Mouse (Mus musculus) limb, embryonic 15.5 days (tissue): ENCODE data around the gene Dmpk. TPM values are rescaled to one million over a fixed set of nuclear protein-coding genes. Genes with fewer than 3 reads are reported as not detected.
"Not testable (repeated sequence)": the region's sequence is repeated elsewhere in the genome, so short reads cannot be mapped to it uniquely, and the experiment has no call there.

Source experiments
- ATAC-seq: fragments of 200-750 bp; cut with Nextera tagmentation; 2 replicates; pipeline ENCODE4 v1.8.0; 2017; ENCODE audit warnings: low read depth, moderate TSS enrichment; ENCODE audit not compliant: insufficient number of reproducible peaks, low FRiP score, low TSS enrichment
- H3K27ac ChIP-seq: fragments of 300-500 bp; sonication (generic); 2 replicates; pipeline ENCODE4 v1.5.1; 2015; ENCODE audit warnings: moderate library complexity, mild to moderate bottlenecking, inconsistent platforms
- H3K27me3 ChIP-seq: fragments of 300-500 bp; sonication (generic); 2 replicates; pipeline ENCODE4 v1.6.1; 2015; ENCODE audit warnings: inconsistent platforms
- H3K36me3 ChIP-seq: fragments of 300-500 bp; sonication (generic); 2 replicates; pipeline ENCODE4 v1.6.1; 2015; ENCODE audit warnings: inconsistent platforms
- H3K4me1 ChIP-seq: fragments of 300-500 bp; sonication (generic); 2 replicates; pipeline ENCODE4 v1.6.1; 2015; ENCODE audit warnings: inconsistent platforms
- H3K4me2 ChIP-seq: fragments of 300-500 bp; sonication (generic); 2 replicates; pipeline ENCODE4 v1.6.1; 2015; ENCODE audit warnings: mild to moderate bottlenecking, inconsistent platforms
- H3K4me3 ChIP-seq: fragments of 300-500 bp; sonication (generic); 2 replicates; pipeline ENCODE4 v1.5.1; 2015; ENCODE audit warnings: mild to moderate bottlenecking, inconsistent platforms
- H3K9ac ChIP-seq: fragments of 300-500 bp; sonication (generic); 2 replicates; pipeline ENCODE4 v1.6.1; 2015; ENCODE audit warnings: inconsistent platforms
- H3K9me3 ChIP-seq: fragments of 300-500 bp; sonication (generic); 2 replicates; pipeline ENCODE4 v1.6.1; 2016; ENCODE audit warnings: inconsistent platforms
- WGBS: fragments of 180-500 bp; shearing (Covaris S2); methylation state at CpG from one replicate; pipeline ENCODE4 v1.1.7; 2015; 5-methylcytosine and 5-hydroxymethylcytosine counted together
- polyA plus RNA-seq: library from polyadenylated mRNA; unstranded; fragments of >200 nt; fragmentation: Nextera tagmentation; extraction: Ambion mirVana; gene quantifications from 2 replicates; pipeline ENCODE4 v1.2.1, GENCODE M21; 2015

The Dmpk gene
- polyA plus RNA-seq, 1 experiment from 2014 or later, result 32.5 TPM

- peaks cover 41% of the 10 kb centered on the region for H3K36me3 ChIP-seq
- ATAC-seq, result no peak
- no peak overlapping the region for H3K9ac ChIP-seq
- no peak overlapping the region for H3K4me3 ChIP-seq
- H3K27me3 ChIP-seq, result no peaks in the 10 kb centered on the region
- no peak overlapping the region for H3K4me2 ChIP-seq
- no peak overlapping the region for H3K27ac ChIP-seq
- H3K4me1 ChIP-seq, result peaks cover 10% of the 10 kb centered on the region
- H3K9me3 ChIP-seq, result no peaks in the 10 kb centered on the region
- WGBS, result 90% methylated on average over 8 of the region's 8 CpGs
These were observed 28.5 kb upstream of the Dmpk start for GRCm38 (mm10) chr7:19055108-19055507.

- peaks cover 10% of the 10 kb centered on the region for H3K4me1 ChIP-seq
- H3K27me3 ChIP-seq, result no peaks in the 10 kb centered on the region
- H3K36me3 ChIP-seq, result peaks cover 18% of the 10 kb centered on the region
- no peaks in the 10 kb centered on the region for H3K9me3 ChIP-seq
- ATAC-seq, result no peak
- 84% methylated on average over 10 of the region's 10 CpGs for WGBS
- H3K27ac ChIP-seq, result no peak overlapping the region
- H3K9ac ChIP-seq, result no peak overlapping the region
- no peak overlapping the region for H3K4me2 ChIP-seq
- H3K4me3 ChIP-seq, result no peak overlapping the region
These were observed 26.2 kb upstream of the Dmpk start for GRCm38 (mm10) chr7:19057405-19057804.

GRCm38 (mm10) chr7:19065896-19066295 lies 17.8 kb upstream of the Dmpk start:
- H3K9me3 ChIP-seq, result no peaks in the 10 kb centered on the region; the same call in 1 of the 2 replicates
- ATAC-seq, result no peak
- 0 out of 2 replicates have a peak overlapping the region, but pooled peaks have one; percentile 20 for H3K4me2 ChIP-seq
- H3K27me3 ChIP-seq, result peaks cover 32% of the 10 kb centered on the region
- 0 out of 2 replicates have a peak overlapping the region, but pooled peaks have one; percentile 9 for H3K4me3 ChIP-seq
- H3K36me3 ChIP-seq, result no peaks in the 10 kb centered on the region
- 0 out of 2 replicates have a peak overlapping the region, but pooled peaks have one; percentile 28 for H3K9ac ChIP-seq
- H3K4me1 ChIP-seq, result peaks cover 3% of the 10 kb centered on the region; the same call in 1 of the 2 replicates
- WGBS, result 54% methylated on average over 13 of the region's 13 CpGs
- H3K27ac ChIP-seq, result no peak overlapping the region

GRCm38 (mm10) chr7:19067063-19067462 lies 16.6 kb upstream of the Dmpk start:
- Histone ChIP-seq H3K27me3 (peaks cover 32% of the 10 kb centered on the region), H3K4me1 (peaks cover 3% of the 10 kb centered on the region; the same call in 1 of the 2 replicates), H3K9ac (no peak overlapping the region), H3K9me3 (no peaks in the 10 kb centered on the region; the same call in 1 of the 2 replicates), H3K4me3 (no peak overlapping the region), H3K36me3 (no peaks in the 10 kb centered on the region), H3K27ac (no peak overlapping the region), H3K4me2 (no peak overlapping the region)
- ATAC-seq, result no peak
- 44% methylated on average over 14 of the region's 14 CpGs for WGBS

GRCm38 (mm10) chr7:19067935-19068334 lies 15.7 kb upstream of the Dmpk start:
- Histone ChIP-seq H3K36me3 (no peaks in the 10 kb centered on the region), H3K9ac (no peak overlapping the region), H3K9me3 (no peaks in the 10 kb centered on the region; the same call in 1 of the 2 replicates), H3K4me2 (no peak overlapping the region), H3K27ac (no peak overlapping the region), H3K4me1 (peaks cover 3% of the 10 kb centered on the region; the same call in 1 of the 2 replicates), H3K4me3 (no peak overlapping the region), H3K27me3 (peaks cover 32% of the 10 kb centered on the region)
- ATAC-seq, result no peak
- 67% methylated on average over 12 of the region's 14 CpGs for WGBS

GRCm38 (mm10) chr7:19068707-19069106 lies 14.9 kb upstream of the Dmpk start:
- Histone ChIP-seq H3K9me3 (no peaks in the 10 kb centered on the region; the same call in 1 of the 2 replicates), H3K4me3 (no peak overlapping the region), H3K9ac (no peak overlapping the region), H3K27me3 (peaks cover 32% of the 10 kb centered on the region), H3K4me1 (peaks cover 3% of the 10 kb centered on the region; the same call in 1 of the 2 replicates), H3K36me3 (no peaks in the 10 kb centered on the region), H3K27ac (no peak overlapping the region), H3K4me2 (no peak overlapping the region)
- no peak for ATAC-seq
- 3% methylated on average over 2 of the region's 2 CpGs for WGBS

- Histone ChIP-seq H3K27me3 (peaks cover 30% of the 10 kb centered on the region), H3K9me3 (no peaks in the 10 kb centered on the region; the same call in 1 of the 2 replicates), H3K4me3 (no peak overlapping the region), H3K4me1 (peaks cover 3% of the 10 kb centered on the region; the same call in 1 of the 2 replicates), H3K27ac (no peak overlapping the region), H3K36me3 (no peaks in the 10 kb centered on the region), H3K9ac (no peak overlapping the region), H3K4me2 (no peak overlapping the region)
- no peak for ATAC-seq
- 51% methylated on average over 3 of the region's 3 CpGs for WGBS
These were observed 14.1 kb upstream of the Dmpk start for GRCm38 (mm10) chr7:19069500-19069899.

GRCm38 (mm10) chr7:19071024-19071423 lies 12.6 kb upstream of the Dmpk start:
- H3K4me3 ChIP-seq, H3K4me2 ChIP-seq, H3K9me3 ChIP-seq, H3K9ac ChIP-seq, H3K4me1 ChIP-seq, H3K36me3 ChIP-seq, H3K27ac ChIP-seq, ATAC-seq: not testable (repeated sequence)
- 51% methylated on average over 3 of the region's 3 CpGs for WGBS
- H3K27me3 ChIP-seq, result peaks cover 14% of the 10 kb centered on the region

- no peak overlapping the region for H3K4me3 ChIP-seq
- H3K4me1 ChIP-seq, result peaks cover 23% of the 10 kb centered on the region
- no peak for ATAC-seq
- no peak overlapping the region for H3K27ac ChIP-seq
- 82% methylated on average over 8 of the region's 9 CpGs for WGBS
- peaks cover 6% of the 10 kb centered on the region for H3K36me3 ChIP-seq
- H3K27me3 ChIP-seq, result no peaks in the 10 kb centered on the region
- H3K9me3 ChIP-seq, result no peaks in the 10 kb centered on the region
- H3K4me2 ChIP-seq, result no peak overlapping the region
- H3K9ac ChIP-seq, result no peak overlapping the region
These were observed 10.1 kb upstream of the Dmpk start for GRCm38 (mm10) chr7:19073504-19073903.

- H3K9me3 ChIP-seq, result no peaks in the 10 kb centered on the region
- H3K9ac ChIP-seq, result no peak overlapping the region
- H3K4me1 ChIP-seq, result peaks cover 26% of the 10 kb centered on the region
- no peak overlapping the region for H3K27ac ChIP-seq
- H3K4me3 ChIP-seq, result no peak overlapping the region
- peaks cover 16% of the 10 kb centered on the region for H3K36me3 ChIP-seq
- H3K4me2 ChIP-seq, result no peak overlapping the region
- no peaks in the 10 kb centered on the region for H3K27me3 ChIP-seq
- ATAC-seq, result no peak
- 93% methylated on average over 6 of the region's 6 CpGs for WGBS
These were observed 9.2 kb upstream of the Dmpk start for GRCm38 (mm10) chr7:19074494-19074893.

GRCm38 (mm10) chr7:19075231-19075630 lies 8.4 kb upstream of the Dmpk start:
- WGBS, result 57% methylated on average over 5 of the region's 5 CpGs
- H3K36me3 ChIP-seq, result peaks cover 24% of the 10 kb centered on the region
- no peak overlapping the region for H3K27ac ChIP-seq
- H3K4me3 ChIP-seq, result peak overlapping the region; percentile 95
- H3K9me3 ChIP-seq, result no peaks in the 10 kb centered on the region
- H3K27me3 ChIP-seq, result no peaks in the 10 kb centered on the region
- ATAC-seq, result no peak
- H3K4me2 ChIP-seq, result peak overlapping the region; percentile 67
- H3K9ac ChIP-seq, result 0 out of 2 replicates have a peak overlapping the region, but pooled peaks have one; percentile 17
- H3K4me1 ChIP-seq, result peaks cover 26% of the 10 kb centered on the region

GRCm38 (mm10) chr7:19075723-19076585 lies 7.7 kb upstream of the Dmpk start, which contains the start of gene Dmwd:
TSS of gene Dmwd (plus strand) at chr7:19076227.
- H3K9ac ChIP-seq, result peak within 1 kb of the TSS; percentile 100
- peaks cover 31% of the 10 kb centered on the region for H3K36me3 ChIP-seq
- peaks cover 26% of the 10 kb centered on the region for H3K4me1 ChIP-seq
- H3K4me3 ChIP-seq, result peak within 1 kb of the TSS; percentile 95
- WGBS, result under 1% methylated on average over 88 of the region's 91 CpGs
- no peaks in the 10 kb centered on the region for H3K27me3 ChIP-seq
- peak within 1 kb of the TSS; percentile 84 for H3K27ac ChIP-seq
- peak; percentile 97 for ATAC-seq
- peak within 1 kb of the TSS; percentile 67 for H3K4me2 ChIP-seq
- no peaks in the 10 kb centered on the region for H3K9me3 ChIP-seq
